Comparison of ENCODE assay signal across 19 mouse cellular contexts in genomic region chr2:24697281-24697980, GRCm38 (mm10).
"Had no signal": no experiment of that assay in that cellular context is flagged by ENCODE, and none has a peak within 500 bp of the region (broad histone marks: within the 10 kb centered on the region; RNA-seq: fewer than 3 reads in every experiment).

No protein-coding gene starts in this region.

- H3K27ac ChIP-seq: liver, embryonic 13.5 days; liver, embryonic 15.5 days; midbrain, embryonic 10.5 days; neural tube, embryonic 13.5 days; neural tube, embryonic 15.5 days had no signal

- H3K9ac ChIP-seq: liver, embryonic 13.5 days; liver, embryonic 15.5 days; lung, embryonic 14.5 days; neural tube, embryonic 13.5 days; neural tube, embryonic 15.5 days had no signal

- H3K4me2 ChIP-seq: liver, embryonic 13.5 days; liver, embryonic 15.5 days; lung, embryonic 14.5 days; neural tube, embryonic 13.5 days; neural tube, embryonic 15.5 days had no signal

- H3K4me3 ChIP-seq: liver, embryonic 13.5 days; liver, embryonic 15.5 days; midbrain, embryonic 10.5 days; myocyte; neural tube, embryonic 13.5 days; neural tube, embryonic 15.5 days had no signal

- H3K9me3 ChIP-seq: liver, embryonic 13.5 days; liver, embryonic 15.5 days; midbrain, embryonic 10.5 days; neural tube, embryonic 13.5 days; neural tube, embryonic 15.5 days had no signal

- H3K36me3 ChIP-seq: liver, embryonic 13.5 days; liver, embryonic 15.5 days had no signal

- H3K27me3 ChIP-seq: liver, embryonic 13.5 days; liver, embryonic 15.5 days; neural tube, embryonic 13.5 days; neural tube, embryonic 15.5 days had no signal

- DNase-seq: liver, embryonic 13.5 days; lung, adult 18-20 months; lung, embryonic 14.5 days; lung, postnatal 10 days; lung, postnatal 4 days; midbrain, embryonic 14.5 days; retina, postnatal 1 day; right cerebral cortex, adult 18-20 months; right cerebral cortex, postnatal 25 days; right cerebral cortex, postnatal 4 days; spleen, adult 18-20 months; thymus, postnatal 14 days; thymus, postnatal 36 days had no signal

- ATAC-seq: midbrain, embryonic 16.5 days had no signal

- H3K4me1 ChIP-seq: liver, embryonic 13.5 days; liver, embryonic 15.5 days; neural tube, embryonic 13.5 days; neural tube, embryonic 15.5 days had no signal
